Mouse (Mus musculus): ENCODE results near the gene Ren1.
A peak's percentile ranks its signal among the peaks of the same experiment; 100 is the strongest.

The Ren1 gene

GRCm38 (mm10) chr1:133346531-133346930 lies 3.8 kb upstream of the Ren1 start:
- no peak for DNase-seq

GRCm38 (mm10) chr1:133347226-133347625 lies 3.1 kb upstream of the Ren1 start:
- DNase-seq: no peak

DNA sequence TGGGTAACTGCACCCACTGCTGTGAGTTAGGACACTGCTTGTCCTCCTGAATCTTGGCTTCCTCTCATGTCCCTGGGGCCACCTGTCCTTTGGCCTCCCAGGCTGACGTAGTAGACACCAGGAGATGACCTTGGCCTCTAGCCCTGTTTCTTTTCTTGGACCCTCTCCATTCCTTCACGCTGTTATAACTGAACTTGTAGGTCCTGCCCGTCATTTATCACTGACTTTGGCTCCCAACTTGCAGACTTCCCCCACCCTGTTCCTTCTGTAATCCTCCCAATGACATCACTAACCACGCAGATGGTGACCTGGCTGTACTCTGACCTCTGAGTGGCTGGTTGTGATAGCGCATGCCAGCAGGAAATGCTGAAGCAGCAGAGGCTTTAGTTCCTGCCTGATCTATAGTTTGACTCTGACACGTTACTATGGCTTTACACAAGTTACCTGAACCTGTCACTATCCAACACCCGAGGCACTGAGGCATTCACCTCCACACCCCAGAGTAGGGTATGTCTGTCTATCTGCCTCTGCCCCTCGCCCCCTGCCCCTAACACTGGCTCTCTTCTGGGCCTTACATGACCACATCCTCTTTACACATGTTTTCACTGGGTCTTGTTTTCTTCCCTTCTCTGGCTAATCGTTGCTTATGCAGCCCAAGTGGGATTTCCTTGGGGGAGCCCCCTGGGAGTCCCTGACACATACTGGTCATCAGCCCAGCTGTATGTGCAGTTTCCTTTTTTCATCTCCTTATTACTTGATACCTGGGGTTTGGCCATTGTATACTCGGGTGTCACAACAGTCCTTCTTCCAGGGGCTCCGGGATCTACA lies 2.4 kb upstream of the Ren1 start:
- peak; percentile 19 to 26 for DNase-seq

- no peak for DNase-seq
These were observed 1.5 kb downstream of the Ren1 start for GRCm38 (mm10) chr1:133351762-133352161.

GRCm38 (mm10) chr1:133353371-133353809 lies 3.1 kb downstream of the Ren1 start:
- DNase-seq: peak; percentile 74 to 81

DNA sequence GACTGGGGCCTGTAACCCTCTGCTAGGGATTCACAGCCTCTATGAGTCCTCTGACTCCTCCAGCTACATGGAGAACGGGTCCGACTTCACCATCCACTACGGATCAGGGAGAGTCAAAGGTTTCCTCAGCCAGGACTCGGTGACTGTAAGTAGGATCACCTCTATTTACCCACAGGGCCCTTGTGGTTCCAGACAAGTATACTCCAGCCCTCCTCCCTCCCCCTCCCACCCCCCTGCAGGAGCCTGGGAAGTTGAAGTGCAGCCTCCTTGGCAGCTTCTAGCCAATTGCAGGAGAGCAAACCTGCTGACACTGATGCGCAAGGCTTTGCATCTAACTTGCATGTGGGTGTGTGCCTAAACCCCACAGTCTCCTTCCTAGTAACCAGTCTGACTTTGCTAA lies 5.2 kb downstream of the Ren1 start:
- DNase-seq: peak in 1 of 2 experiments; percentile 30

DNA sequence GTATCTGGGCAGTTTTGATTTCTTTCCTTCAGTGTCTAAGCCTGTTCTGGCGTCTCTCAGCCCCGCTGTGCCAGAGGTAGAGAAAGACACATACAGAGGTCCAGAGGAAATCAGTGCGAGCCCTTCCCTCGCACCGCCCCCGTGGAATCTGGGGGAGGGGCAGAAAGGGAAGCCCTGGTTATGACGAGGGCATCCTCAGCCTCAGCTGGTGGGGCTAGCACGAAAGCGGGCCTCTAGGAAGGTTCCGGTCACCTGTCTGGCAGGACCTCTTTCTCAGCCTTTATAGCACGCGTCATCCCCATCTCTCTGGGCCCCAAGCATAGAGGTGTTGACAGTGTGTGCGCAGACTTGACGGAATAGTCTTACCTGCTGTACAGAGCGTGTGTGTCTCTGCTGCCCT lies 5.6 kb downstream of the Ren1 start:
- DNase-seq: no peak

DNA sequence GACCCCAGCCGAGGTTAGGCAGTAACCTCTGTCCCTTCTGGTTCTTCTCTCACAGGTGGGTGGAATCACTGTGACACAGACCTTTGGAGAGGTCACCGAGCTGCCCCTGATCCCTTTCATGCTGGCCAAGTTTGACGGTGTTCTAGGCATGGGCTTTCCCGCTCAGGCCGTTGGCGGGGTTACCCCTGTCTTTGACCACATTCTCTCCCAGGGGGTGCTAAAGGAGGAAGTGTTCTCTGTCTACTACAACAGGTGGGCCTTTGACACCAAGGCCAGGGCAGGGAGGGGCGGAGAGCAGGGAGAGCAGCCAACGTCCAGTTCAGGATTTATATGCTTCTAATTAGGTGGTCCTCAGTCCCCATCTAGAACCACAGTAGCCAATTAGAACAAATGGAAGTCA lies 6.0 kb downstream of the Ren1 start:
- no peak for DNase-seq

GRCm38 (mm10) chr1:133361006-133361405 lies 10.7 kb downstream of the Ren1 start:
- no peak for DNase-seq

DNA sequence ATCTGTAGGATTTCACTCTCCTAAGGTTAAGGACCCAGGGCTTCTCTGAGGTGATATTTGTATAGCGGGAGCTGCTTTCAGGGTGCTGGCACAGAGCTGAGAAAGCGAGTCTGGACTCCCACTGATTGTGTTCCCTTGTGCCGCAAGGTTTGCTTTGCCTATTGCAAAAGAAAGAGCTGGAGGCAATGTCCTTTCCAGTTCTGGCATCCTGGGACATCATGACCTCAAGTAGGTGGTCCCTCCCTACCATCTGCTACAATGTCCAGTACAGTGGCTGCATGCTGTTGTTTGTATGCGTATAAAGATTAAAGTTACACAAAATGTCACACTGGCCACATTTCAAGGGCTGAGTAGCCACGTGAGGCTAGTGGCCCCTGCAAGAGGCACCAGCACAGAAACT lies 11.8 kb downstream of the Ren1 start:
- DNase-seq: no peak

DNA sequence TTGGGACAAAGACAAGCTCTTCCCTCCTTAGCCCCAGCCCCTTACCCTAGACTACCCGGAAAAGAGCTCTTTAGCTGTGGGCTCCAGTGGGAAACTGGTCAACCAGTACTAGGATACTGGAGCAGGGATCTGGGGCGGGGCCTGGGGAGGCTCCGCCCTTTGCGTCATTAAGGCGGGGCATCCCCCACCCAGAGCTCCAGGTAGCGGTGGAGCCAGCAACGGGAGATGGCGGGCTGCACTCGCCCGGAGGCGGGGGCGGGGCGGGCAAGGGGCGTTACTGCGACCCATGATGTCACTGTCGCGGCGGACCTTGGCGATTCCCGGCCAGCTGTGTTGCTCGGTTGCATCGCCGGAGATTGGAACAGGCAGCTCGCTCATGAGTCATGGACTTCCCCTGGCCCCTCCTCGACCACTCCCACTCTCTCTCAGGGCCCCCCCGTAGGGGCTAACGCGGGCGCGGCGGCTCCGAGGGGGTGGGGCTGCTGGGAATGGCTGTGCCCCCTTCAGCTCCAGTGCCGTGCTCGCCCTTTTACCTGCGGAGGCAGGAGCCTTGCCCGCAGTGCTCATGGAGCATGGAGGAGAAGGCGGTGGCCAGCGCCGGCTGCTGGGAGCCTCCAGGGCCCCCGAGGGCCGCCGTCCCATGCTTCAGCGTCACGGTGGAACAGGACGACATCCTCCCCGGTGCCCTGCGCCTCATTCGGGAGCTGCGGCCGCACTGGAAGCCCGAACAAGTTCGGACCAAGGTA lies 13.1 kb downstream of the Ren1 start, which contains the start of gene Etnk2:
TSS of gene Etnk2 (plus strand) at position 297 of the 746 bp plus-strand sequence.
- DNase-seq: peak; percentile 77 to 84

- DNase-seq: no peak
These were observed 13.8 kb downstream of the Ren1 start for GRCm38 (mm10) chr1:133364022-133364630.

GRCm38 (mm10) chr1:133364890-133365289 lies 14.6 kb downstream of the Ren1 start:
- no peak for DNase-seq

DNA sequence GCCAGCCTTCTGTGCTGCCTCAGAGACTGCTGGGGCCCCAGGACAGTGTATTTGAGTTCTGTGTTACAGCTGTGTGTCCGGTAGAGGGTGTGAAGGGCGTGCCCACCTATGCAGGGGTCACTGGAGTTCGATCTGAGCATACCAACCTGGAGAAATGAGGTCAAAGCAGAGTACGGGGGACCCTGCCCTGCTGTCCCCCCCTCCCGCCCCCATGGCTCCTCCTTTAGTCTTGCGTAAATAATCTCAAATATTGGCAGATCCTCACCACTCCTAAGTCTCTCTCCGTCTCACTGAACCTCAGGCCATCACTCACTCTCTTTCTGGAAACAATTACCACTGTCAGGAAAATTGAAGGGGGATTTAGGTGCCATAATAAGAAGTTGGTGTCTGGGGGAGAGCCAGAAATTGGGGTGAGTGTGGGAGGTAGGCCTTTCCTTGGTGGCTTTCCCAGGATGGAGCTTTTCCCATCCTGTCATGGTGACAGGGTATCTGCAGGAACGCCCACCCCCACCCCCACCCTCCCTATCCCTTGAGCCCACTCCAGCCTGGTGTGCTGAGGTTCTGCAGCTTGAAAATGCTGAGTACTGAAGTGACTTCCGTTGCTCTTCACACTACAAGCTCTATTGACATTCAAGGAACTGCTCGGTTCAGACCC lies 16.8 kb downstream of the Ren1 start:
- no peak for DNase-seq

DNA sequence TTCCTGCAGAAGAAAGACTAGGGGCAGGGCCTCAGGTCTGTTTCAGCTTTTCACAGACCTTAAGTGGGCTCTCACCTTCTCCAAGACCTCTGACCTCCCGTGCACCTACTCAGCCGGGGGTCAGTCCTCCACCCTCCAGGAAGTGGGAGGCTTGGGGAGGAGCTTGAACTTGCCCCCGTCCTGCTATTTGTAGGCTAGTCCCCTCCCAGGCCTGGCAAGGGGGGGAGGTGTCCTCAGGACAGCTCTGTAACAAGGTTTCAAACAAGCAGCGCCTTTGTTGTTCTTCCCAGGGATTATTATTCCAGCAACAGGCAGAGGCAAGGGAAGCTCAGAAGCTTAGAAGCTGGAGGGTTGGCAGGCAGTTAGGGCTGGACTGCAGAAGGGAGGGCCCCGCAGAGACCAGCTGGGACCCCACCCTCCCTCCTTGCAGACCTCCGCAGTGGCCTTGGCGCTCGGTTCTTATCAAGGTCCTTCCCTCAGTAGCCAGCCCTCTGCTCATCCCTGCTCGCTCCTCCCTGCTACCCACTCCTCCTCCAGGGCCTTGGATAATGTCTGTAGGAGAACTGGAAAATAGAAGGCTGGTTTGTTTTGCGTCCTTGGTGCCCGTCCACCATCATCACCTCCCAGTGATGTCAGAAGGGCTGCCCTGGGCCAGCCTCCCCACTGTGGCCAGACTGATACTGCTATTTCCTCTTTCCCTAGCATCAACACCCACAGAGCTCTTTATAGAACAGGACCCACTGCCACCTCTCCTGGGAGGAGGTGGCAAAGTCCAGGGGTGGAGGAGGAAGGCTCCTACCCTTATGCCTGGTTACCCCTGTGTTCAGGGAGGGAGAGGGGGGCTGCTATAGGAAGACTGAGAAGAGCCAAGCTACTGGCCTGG lies 17.5 kb downstream of the Ren1 start:
- no peak for DNase-seq

DNA sequence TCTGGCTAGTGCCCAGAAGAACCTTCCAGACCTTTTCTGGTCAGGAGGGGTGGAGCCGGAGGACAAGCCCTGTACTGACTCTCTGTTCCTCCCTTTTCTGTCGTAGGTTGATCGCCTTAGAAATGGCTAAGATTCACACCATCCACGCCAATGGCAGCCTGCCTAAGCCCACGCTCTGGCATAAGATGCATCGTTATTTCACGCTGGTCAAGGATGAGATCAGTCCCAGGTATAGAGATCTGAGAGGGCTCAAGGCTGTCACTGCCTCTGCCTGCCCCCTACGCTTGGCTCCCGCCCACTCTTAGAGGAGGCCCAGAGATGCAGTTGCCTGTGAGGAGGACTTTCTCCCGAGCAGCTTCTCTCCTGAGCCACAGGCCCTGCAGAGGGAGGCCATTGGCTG lies 18.3 kb downstream of the Ren1 start:
- no peak for DNase-seq

- DNase-seq: no peak
These were observed 20.0 kb downstream of the Ren1 start for GRCm38 (mm10) chr1:133370352-133370751.

DNA sequence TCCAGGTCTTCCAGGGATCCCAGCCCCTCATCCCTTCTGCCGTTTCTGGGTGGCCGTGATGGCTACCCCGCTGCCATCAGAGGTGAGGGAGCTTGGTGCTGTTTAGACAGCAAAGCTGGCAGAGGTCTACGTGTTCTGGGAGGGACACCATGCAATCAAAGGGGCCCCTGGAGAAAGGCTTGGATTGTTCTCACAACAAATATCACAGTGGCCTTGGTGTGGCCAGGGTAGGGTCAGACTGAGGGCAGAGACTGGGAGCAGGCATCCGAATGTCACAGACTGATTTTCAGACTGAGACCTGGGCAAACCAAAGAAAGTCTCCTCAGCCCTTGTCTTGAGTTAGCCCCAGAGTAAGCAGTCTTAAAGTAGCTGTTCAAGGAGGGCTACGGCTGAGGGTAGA lies 21.1 kb downstream of the Ren1 start:
- no peak for DNase-seq

DNA sequence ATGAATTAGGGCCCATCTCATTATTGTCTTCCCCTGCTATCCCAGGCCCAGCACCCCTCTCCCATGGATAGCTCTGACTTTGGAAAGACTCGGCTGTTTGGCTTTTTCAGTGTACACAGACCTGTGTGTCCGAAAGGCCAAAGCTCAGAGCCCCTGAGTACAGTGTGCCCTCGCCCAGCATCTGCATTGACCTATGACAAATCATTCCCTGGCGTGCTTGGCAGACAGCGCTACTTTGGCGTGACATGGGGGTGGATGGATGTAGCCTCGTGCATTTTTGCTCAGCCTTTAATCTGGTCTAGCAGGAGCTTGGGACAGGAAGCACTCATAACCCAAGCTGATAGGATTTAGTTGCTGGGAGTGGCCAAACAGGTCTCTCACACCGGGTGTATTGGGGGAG lies 21.8 kb downstream of the Ren1 start:
- DNase-seq: no peak

- no peak for DNase-seq
These were observed 25.5 kb downstream of the Ren1 start for GRCm38 (mm10) chr1:133375696-133376346.

- DNase-seq: no peak
These were observed 27.2 kb downstream of the Ren1 start for GRCm38 (mm10) chr1:133377547-133377946.

Measured in lung, adult 18-20 months (tissue).